Mouse (Mus musculus): ENCODE results near the gene Cog5. TPM values are rescaled to one million over a fixed set of nuclear protein-coding genes. Genes with fewer than 3 reads are reported as not detected.

Gene Cog5
- total RNA-seq, 2 experiments from 2014 or later = 56.9 to 60.5 TPM

DNA sequence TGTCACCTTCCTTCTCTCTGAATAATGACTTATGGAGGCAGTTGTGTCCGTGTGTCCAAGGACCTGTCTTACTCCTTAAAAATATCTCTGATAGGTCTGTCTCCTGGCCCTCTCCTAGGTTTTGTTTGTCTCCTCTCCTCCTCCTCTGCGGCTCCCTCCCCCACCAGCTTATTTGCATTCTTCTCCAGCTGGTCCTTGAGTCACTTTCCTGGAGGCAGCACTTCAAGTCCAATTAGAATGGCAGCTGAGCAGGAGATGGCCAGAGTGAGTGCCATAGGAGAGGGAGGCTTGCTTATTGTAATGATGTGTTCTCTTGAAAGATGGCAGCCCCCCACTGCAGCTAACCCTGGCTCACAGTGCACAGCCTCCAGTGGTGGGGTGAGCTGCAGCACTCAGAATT lies 241.2 kb downstream of the Cog5 start:
- DNase-seq = no peak

DNA sequence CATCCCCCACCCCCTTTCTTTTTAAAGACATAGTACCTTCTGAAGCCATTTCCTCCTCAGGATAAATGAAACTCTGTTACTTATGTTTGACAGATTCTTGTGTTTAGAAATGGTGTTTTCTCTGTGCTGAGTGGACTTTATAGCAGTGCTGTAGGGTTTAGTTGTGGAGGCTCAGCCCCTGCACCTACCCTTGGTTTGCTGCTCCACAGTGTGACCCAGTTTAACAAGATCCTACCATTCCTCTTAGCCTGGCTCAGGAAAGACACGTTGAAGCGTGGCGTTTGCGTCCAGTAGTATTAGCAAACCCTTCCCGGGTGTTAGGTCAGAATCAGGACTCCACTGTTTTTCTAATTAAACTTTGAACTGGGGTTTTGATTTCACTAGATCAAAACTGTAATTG lies 241.6 kb downstream of the Cog5 start:
- no peak for DNase-seq

DNA sequence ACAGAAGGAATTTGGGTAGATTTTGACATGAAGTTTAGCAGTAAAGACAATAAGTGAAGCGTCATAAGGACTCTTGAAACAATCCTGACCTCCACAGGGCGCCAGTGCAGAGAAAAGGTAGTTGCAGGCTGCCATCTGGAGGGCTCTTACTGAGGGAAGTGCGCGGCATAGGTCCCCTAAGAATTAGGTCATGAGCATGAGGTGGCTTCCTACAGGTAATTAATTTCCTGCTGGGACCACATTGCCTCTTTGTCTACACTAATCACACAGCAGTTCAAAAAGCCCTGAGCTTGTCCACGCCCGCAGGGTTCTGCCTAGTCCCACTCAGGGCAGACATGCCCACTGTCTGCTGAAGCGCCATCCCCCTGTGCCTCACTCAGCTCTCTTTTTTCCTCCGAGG lies 242.3 kb downstream of the Cog5 start:
- no peak for DNase-seq

DNA sequence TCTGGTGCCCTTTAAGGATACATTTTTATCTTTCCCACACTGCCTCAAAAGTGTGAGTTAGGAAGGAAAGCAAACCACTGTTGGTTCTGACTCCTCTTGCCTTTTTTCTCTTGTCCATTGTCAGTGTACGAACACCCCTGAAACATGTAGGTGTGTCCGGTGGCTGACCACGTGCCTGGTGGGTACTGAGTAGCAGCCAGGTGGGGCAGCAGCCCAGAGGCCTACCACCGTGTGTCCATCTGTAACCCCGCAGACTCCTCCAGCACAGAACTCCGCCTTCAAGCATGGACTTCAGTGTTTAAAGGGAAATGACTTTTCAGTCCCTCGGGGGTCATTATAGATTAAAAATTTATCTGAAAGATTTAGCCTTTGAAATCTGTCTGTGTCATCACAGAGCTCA lies 242.8 kb downstream of the Cog5 start:
- DNase-seq = no peak

DNA sequence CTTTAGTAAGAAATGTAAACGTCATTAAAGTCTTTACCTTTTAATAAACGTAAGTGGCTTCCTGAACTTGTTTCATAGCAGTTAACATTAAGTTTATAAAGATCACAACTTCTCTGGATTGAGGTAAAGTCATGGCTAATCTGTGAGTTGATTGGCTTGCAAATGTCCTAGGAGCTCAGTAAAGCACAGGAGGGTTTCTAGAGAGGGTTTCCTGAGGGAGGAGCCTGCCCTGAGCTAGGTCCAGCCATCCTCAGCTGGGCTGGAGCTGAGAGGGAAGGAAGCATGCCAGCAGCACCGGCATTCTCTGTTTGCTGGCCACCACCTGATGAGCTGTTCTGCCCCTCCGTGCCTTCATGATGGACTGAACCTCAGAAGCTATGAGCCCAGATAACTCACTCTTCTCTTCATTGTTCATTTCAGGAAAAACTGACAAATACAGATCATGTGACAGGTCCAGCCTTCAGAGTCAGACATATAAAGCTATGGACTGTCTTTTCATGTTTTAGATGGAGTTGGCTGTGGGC lies 245.8 kb downstream of the Cog5 start:
- DNase-seq = no peak

DNA sequence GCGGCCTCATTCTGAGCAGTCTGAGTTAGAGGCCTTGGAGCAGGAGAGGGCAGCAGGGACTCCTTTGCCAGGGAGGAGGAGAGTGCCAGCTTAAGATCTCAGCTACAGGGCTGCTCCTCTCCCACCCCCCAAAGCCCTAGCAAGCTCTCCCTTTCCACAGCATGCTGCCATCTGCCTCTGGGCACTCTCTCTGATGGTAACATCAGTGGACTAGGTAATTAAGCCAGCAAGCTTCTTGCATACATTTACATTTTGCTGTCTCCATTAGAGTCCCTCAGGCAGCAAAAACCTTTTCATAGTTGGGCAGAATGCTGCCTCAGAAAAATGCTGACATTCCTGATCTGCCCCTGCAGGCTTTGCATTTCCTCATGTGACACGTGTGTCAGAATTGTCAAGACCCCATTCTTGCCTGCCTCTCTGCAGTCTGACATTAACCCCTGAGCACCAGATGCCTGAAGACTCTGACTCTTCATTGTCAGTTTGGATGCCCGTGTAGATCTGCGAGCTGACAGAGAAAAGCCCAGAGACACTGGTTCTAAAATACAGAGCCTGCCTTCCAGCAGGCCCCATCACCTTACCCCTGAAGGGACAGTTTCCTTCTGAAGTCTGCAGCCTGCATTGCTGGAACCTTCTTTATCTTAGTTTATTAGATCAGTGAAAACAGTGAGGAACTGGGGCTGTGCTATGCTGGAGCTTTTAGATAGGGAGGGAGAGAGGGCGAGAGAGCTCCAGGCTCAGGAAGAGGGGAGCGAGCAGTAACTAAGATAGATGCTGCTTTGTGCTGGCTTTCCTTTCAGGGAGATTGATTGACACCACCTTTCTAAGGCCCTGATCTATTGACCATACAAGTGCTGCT lies 251.3 kb downstream of the Cog5 start:
- DNase-seq = no peak

DNA sequence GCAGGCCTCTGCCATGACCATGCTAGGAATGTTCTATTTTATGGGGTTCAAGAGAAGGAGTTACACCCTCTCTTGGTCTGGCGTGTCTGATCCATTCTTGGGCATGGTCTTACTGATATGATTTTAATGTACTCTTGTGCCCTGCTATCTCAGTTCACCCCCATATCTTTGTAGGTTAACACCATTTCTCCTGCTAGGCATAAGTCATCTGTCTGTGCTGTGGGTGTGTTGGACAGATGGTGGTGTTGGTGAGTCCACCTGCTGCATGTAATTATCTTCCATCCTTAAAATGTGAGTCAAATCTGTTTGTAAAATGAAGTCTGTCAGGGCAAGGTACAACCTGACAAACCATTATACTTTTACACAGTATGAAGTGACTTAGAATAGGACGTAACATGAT lies 252.8 kb downstream of the Cog5 start:
- DNase-seq = no peak

DNA sequence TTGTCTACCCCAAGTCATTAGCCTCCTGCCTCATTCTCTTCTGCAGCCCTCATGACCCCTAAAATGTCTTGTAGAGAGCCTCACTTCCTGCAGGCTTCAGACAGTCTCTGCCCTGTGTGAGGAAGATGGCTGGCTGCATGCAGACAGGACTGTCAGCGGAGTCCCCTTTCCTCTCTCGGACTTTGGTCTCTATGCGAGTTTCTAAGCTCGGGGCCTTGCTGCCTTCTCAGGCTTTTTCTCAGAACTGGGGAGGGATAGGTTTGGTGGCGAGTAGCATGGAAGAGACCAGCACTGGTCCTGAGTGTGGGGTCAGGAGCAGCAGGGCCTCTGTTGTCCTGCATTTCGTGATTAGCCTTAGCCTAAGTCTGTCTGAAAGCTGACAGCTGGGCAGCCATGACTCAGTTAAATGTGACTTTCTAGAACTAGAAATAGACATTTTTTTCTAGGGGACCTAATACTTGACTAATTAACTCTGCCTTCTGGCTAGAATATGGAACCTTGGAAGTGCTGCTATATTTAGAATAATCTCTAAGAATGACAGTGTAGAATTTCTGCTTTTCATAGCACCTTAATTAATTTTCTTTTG lies 258.4 kb downstream of the Cog5 start:
- no peak for DNase-seq

DNA sequence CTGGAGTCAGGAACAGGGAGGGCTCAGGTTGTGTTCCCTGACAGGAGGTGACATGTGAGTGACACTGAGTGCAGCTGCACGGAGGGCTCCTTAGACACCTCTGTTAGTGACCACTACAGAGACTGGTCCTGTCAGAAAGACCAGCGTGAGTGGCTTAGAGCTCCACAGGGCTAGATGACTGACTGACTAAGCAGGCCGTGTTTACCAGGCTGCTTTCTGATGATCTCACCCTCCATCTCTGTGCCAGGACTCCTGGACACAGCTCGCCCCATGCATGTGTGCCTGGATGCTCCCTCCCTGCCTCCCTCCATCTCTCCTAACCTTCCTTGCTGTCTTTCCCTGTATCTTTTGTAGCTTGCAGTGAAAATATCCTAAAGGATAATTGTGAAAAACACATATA lies 258.9 kb downstream of the Cog5 start:
- peak; percentile 40 for DNase-seq

DNA sequence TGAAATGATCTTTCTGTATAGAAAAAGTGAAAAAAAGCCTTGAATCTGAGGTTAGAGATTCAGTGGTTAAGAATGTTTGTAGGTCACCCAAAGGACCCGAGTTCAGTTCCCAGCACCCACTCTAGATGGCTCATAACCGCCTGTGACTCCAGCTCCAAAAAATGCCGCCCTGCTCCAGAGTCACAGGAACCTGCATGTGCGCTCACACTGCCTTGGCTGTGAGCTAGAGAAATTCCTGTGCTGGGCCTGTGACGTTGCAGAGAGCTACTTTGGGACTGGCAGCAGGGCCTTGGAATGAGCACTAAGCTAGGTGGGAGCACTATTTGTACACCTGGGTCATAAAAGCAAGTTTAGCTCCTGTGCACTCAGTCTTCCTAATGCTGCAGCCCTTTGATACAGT lies 262.0 kb downstream of the Cog5 start:
- no peak for DNase-seq

DNA sequence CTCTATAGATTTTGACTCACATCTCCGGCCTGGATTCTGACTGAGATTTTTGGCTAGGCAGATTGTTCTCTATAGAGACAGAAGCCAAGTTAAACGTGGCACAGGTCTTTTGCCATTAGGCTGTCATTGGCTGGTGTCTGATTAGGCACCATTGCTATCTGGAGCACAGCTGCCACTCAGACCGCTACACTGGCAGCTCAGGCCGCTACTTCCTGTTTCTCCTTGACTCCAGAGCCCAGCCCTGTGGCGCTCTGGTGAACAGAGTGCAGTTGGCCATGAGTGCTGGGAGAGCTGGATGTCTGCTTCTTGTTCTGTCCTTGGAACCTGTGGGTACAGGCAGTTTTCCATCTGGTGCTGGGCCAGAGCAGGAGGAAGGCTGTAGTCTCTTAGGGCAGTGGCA lies 262.6 kb downstream of the Cog5 start:
- peak; percentile 71 for DNase-seq

DNA sequence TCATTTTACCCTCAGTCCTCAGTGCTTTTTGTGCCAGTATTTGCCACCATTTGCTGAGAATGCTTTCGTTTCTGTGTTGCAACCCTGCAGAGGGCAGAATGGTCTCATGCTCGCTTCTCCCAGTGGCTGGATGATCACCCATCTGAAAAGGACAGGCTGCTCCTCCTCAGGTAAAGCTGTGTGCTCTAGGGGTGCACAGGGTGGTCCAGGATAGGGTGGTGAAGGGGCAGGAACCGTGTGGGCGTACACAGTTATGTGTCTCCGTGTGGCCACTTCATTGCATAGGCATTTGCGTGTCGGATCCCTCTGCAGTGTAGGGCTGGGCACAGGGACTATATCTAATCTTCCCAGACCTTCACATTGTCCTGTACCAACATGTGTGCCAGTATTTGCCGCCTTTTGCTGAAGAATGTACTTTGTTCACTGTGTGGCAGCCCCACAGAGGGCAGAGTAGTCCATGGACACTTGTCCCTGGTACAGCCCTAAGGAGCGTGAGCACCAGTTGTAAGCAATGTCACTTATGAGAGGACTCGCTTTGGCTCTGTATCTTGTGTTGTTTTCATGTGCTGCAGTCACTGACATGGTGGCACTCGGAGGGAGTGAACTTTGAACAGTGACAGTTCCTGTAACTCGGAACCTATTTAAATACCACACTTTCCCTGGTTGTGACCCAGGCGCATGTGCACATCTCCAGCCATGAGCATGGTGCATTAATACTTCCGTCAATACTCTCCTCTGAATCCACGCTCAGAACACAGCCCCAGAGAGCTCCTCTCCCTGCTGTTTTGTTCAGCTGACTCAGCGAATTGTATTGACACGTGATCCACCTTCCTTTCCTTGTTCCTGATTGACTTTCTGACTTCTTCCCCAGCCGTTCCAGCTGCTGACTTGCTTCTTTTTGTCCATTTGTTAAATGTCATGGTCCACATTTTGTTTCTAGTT lies 266.1 kb downstream of the Cog5 start:
- DNase-seq = no peak

DNA sequence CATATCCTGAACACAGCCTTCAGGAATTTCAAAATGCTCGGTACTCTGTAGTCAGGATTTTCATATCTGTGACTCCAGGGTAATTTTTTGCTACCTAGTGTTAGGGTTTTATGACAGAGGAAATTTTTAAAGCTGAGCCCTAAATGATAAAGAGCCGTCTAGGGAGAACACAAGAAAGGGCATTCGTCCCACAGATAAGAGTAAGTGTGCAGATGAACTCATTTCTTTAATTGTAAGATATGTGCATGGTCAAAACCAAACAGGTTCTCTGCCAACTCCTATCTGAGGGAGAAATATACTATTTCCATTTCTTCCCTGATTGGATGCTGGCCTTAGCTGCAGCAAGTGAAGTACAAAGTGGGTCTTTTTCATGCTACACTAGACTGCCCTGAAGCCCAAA lies 269.5 kb downstream of the Cog5 start:
- DNase-seq = no peak

DNA sequence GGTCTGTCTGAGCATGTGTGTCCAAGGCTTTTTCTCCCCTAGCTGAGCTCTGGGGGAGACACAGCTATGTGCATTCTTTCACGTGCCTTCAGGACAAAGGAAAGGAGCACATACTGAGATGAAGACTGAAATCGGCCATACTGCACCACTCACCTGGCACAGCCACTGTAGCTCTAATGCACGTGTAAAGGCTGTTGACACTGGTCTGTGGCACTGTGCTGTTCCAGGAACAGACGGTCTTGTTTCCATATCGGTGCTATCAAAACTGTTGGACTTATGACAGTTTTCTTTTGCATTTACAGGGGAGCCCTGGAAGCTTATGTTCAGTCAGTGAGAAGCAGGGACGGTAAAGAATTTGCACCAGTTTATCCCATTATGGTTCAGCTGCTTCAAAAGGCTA lies 270.7 kb downstream of the Cog5 start:
- no peak for DNase-seq

DNA sequence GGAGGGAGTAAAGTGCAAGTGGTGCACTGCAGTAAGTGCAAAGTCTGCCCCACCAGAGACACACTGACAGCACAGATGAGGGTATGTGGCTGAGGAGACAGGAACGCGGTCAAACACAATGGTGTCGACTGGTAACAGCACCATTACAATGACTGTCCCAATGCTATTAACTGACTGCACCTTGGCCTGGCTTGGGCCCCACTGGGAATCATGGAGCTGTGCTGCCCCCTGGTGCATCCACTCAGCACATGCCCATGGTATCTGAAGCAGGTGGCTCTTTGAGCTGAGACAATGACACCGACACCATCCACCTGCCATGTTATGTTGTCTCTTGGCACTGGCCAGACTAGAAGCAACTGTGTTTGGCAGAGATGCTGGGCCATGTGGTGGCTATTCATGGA lies 272.0 kb downstream of the Cog5 start:
- DNase-seq = peak; percentile 87

DNA sequence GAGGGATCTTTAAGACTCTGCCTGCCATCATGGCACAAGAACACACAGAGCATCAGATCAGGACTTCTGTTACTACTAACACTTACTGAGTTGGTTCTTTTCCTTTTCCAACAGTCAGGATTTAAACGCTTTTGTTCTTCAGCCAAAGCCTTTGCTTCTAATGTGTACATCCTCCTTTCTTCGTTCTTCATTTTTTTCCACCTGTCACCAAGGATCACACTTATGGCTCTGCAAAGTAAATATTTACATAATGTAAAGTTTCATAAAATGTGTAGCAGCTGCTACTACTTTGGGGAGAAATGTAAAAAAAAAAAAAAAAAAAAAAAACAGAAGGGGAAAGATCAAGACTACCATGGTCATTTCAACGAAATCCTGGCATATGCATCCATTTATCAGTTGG lies 273.8 kb downstream of the Cog5 start:
- no peak for DNase-seq

DNA sequence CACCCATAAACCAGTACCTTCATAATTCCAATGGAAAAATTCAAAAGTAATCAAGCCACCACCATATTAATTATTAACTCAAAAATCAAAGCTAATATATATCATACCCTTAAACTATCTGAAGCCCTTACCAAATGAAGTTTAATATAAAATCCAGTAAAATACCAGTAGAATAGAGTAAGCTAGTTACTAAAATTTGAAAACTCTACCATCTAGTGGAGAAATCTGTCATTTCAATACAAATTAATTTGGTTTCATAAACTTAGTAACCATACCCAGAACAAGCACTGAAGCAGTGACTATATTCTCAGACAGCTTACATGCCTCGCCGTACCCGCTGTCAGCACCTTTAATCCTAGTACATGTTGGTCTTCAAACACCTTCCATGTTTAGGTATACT lies 277.1 kb downstream of the Cog5 start:
- no peak for DNase-seq

DNA sequence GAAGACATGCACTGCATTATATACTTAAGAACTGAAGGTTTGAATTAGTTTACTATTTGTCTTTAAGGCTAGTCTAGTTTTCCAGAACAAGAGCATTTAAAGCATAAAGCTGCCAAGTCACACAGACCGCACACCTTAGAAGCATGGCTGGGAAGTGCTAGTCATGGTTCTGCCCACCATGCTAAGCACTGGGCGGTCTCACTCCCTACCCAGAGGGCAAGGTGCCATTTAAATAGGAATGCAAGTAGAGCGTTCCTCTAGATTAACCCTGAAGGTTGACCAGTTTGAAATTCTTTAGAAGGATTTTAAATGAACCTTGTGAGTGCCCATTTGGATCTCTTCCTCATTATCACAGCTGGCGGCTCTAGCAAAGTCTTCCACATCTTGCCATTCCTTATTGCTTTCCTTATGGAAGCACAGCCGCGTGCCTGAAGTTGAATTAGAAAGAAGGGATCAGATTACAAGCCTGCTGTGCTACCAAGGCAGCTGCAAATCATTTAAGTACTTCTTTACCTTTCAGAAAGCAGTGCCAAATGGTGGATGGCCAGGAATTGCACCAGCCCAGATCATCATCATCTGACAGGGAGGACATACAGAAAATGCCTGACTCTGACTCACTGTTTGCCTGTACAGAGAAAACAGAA lies 282.1 kb downstream of the Cog5 start:
- no peak for DNase-seq

DNA sequence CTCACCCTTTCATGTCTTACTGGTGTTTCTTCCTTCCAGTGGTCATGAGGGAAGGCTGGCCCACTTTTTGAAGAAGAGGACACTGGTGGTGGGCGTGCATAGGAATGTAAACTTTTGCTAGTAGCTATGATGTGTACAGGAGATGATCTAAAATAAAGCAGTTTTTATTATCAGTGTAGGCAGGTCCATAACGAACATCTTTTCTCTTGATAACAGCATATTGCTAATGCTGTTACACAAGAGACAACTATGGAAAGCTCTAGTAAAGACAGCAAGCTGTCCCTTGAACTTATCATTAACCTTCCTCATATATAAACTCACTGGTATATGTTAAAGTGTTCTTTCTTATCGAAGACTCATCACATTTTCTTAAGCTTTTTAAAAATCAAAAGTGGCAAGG lies 282.9 kb downstream of the Cog5 start:
- DNase-seq = no peak

DNA sequence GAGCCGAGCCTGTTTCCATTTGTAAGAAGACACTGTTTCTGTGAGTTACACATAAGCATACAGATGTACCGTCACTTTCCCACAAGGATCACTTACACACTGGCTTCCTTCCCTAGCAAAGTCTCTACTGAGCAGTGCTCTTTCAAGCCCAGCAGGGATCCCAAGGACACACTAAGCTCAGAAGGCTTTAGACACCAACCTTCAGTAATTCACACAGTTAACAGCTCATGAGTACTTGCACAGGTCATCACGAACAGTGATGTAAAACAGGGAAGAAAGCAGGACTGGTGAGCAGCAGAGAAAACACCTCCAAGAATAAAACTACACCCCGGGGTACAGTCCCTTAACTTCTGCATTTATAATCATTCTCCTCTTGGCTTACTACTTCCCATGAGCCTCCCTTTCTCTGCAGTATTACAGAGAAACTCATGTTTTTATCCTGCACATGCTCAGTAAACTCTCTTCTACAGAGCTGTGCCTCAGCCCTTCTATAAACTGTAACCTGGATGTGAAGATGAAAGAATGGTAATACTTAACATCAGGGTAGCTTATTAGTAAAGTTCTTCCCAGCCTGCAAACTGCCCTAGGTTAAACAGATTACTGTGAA lies 283.8 kb downstream of the Cog5 start:
- DNase-seq = no peak

DNA sequence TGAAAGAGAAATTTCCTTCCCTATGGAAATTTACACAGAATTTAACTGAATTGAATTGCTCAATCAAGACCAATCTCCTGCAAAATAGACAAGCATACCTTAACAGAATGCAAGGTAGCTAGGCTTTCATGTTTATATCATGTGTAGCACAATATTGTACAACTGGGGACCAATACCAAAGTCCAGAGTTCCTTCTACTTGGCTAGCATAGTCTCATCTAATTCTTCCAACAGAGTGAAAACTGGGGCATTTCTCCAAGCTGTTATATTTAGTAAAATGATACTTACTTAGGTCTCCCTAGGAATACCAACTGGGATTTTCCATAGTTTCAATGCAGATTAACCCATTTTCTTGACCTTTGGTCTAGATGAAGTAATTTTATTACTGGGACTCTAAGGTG lies 284.4 kb downstream of the Cog5 start:
- no peak for DNase-seq

DNA sequence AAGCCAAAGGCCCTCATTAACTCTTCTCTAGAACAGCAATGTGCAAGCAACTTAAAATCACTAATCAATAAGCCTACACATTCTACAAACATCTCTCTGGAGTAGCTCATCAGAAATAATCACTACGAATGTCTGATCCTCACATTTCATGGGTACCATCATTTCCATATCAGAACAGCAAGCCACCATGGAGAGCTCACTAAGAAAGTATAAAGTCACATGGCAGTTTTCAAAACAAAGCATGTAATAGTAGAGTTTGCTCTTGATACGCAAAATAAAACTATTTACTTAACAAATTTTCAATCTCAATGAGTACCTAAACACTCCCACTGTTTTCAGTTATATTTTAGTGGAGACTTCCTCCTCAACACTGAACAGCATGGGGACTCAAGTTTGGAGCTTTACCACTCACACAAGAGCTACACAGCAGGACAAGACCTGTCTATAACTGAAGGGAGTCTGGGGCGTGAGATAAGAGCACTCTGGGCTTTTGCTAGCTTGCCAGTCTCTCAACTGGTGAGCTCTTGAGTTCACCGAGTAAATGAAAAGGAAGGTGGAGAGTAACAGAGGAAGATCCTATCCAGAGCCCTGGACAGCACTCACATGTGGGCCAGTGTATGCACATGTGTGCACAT lies 288.5 kb downstream of the Cog5 start:
- DNase-seq = no peak
